Mouse (Mus musculus): Measurements from ENCODE around the gene Pbrm1. TPM values are rescaled to one million over a fixed set of nuclear protein-coding genes. Genes with fewer than 3 reads are reported as not detected.

The Pbrm1 gene
- polyA plus RNA-seq, 1 experiment from 2014 or later, result 115 TPM

DNA sequence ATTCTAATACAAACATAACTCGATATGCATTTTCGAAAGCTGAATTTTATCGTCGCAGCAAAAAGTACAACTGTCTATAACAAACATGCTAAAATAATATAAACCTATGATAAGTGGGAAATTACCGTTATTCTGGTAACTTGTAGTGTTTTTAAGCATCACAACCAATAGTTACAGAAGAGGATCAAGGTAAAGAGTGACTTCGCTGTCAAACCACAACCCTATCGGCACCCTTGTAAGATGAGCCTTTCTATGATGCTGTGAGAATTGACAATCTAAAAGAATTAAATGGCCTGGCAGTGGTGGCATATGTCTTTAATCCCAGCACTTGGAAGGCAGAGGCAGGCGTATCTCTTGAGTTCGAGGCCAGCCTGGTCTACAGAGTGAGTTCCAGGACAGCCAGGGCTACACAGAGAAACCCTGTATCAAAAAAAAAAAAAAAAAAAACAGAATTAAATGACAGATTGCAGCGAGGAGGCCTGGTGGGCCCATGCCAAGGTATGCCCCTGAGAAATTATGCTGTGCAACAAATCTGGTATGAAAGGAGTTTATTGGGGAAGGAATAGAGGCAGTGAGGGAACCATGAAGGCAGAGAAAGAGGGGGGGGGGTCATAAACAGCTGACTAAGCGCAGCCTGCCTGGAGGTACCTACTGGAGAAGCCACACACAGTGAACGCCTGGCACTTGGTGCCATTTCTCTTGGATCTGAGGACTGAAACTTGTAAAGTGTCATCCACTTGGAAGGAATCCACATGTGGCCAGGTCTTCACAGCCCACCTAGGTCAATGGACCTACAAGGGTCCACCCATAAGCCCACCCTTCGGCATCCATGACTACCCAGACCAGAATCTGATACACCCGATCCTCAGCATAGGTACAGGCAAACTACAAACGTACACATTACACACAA, 110.6 kb downstream of the Pbrm1 start:
- no peaks in the 10 kb centered on the region for H3K9me3 ChIP-seq (ENCODE audit: control insufficient read depth, low read length)
- H3K9ac ChIP-seq (ENCODE audit: low read length), result peak overlapping the region; percentile 40; the same call in 1 of the 2 replicates
- ATAC-seq (ENCODE audit: low read depth), result no peak
- peak overlapping the region; percentile 82 for H3K4me3 ChIP-seq (ENCODE audit: low read length)
- H3K4me2 ChIP-seq (ENCODE audit: low read depth, low read length), result peak overlapping the region; percentile 91
- 0 out of 2 replicates have a peak, but pooled peaks cover 1% of the 10 kb centered on the region for H3K36me3 ChIP-seq (ENCODE audit: control insufficient read depth, insufficient read depth, low read length)
- H3K4me1 ChIP-seq (replicated peaks; ENCODE audit: control insufficient read depth, insufficient read depth, low read length), result peaks cover 48% of the 10 kb centered on the region
- 61% methylated on average over 15 of the region's 15 CpGs for WGBS
- H3K27ac ChIP-seq (ENCODE audit: low read length), result peak overlapping the region; percentile 93
- H3K27me3 ChIP-seq (ENCODE audit: control insufficient read depth, insufficient read depth, low read depth, low read length), result no peaks in the 10 kb centered on the region

DNA sequence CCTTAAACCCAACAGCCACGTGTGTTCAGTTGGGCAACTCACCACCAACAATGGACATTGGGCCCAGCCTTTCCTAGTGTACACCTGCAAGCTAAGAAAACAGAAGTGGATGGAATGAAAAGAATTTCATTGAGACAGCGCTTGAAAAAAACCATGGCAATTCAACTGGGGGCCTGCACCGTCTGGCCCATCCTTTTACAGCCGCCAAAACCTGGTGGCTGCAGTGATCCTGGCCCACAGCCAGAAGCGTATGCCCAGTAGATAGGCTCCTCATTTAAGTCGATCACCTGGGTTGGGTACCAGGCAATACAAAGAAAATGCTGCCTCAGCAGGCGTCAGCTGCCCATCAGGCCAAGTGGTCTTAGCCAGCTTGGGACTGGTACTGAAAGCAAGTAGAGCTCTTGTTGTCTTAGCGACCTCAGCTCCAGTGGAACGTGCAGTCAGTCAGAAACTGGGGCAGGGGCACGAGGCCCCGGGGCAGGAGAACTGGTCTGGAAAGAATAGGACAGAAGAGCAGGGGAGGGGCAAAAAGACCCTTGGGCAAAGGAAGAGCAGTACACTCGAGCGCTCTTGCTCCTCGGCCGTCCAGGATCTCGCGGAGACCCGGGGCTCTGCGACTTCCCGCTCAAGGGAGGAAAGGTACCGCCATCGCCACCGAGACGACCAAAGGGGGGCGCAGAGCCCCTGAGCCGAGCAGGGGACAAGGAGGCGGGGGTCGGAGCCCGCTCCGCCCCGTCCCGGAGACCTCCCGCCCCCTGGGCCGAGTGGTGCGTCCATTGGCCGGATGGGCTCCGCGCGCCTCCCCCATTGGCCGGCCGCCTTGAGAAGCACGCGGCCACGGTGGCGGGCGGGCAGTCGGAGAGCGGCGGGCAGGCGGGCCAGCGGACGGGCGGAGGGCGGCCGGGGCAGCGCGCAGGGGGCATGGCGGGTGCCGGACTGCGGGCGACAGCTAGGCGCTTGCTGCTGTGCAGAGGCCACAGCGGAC, 111.6 kb downstream of the Pbrm1 start, which contains the start of gene Nt5dc2:
Gene Nt5dc2, plus strand, starts transcription at position 818 of the 985 bp plus-strand sequence.
- Histone ChIP-seq H3K27ac (ENCODE audit: low read length) (peak within 1 kb of the TSS; percentile 93), H3K36me3 (ENCODE audit: control insufficient read depth, insufficient read depth, low read length) (peaks cover 11% of the 10 kb centered on the region), H3K4me3 (ENCODE audit: low read length) (peak within 1 kb of the TSS; percentile 94), H3K9ac (ENCODE audit: low read length) (peak within 1 kb of the TSS; percentile 93), H3K27me3 (ENCODE audit: control insufficient read depth, insufficient read depth, low read depth, low read length) (no peaks in the 10 kb centered on the region), H3K4me2 (ENCODE audit: low read depth, low read length) (peak within 1 kb of the TSS; percentile 91), H3K4me1 (replicated peaks; ENCODE audit: control insufficient read depth, insufficient read depth, low read length) (peaks cover 48% of the 10 kb centered on the region), H3K9me3 (ENCODE audit: control insufficient read depth, low read length) (no peaks in the 10 kb centered on the region)
- peak; percentile 84 for ATAC-seq (ENCODE audit: low read depth)
- 4% methylated on average over 46 of the region's 63 CpGs for WGBS

GRCm38 (mm10) chr14:31131272-31131821, 112.4 kb downstream of the Pbrm1 start:
- ATAC-seq (ENCODE audit: low read depth), result peak; percentile 1; the same call in 1 of the 2 replicates
- Histone ChIP-seq H3K4me1 (replicated peaks; ENCODE audit: control insufficient read depth, insufficient read depth, low read length) (peaks cover 46% of the 10 kb centered on the region), H3K4me3 (ENCODE audit: low read length) (peak overlapping the region; percentile 94), H3K9ac (ENCODE audit: low read length) (peak overlapping the region; percentile 93), H3K27ac (ENCODE audit: low read length) (peak overlapping the region; percentile 93), H3K4me2 (ENCODE audit: low read depth, low read length) (peak overlapping the region; percentile 91), H3K9me3 (ENCODE audit: control insufficient read depth, low read length) (no peaks in the 10 kb centered on the region), H3K36me3 (ENCODE audit: control insufficient read depth, insufficient read depth, low read length) (peaks cover 17% of the 10 kb centered on the region), H3K27me3 (ENCODE audit: control insufficient read depth, insufficient read depth, low read depth, low read length) (no peaks in the 10 kb centered on the region)
- under 1% methylated on average over 43 of the region's 43 CpGs for WGBS

- Histone ChIP-seq H3K4me1 (replicated peaks; ENCODE audit: control insufficient read depth, insufficient read depth, low read length) (peaks cover 42% of the 10 kb centered on the region), H3K4me3 (ENCODE audit: low read length) (peak overlapping the region; percentile 94), H3K9me3 (ENCODE audit: control insufficient read depth, low read length) (no peaks in the 10 kb centered on the region), H3K27ac (ENCODE audit: low read length) (peak overlapping the region; percentile 93), H3K36me3 (ENCODE audit: control insufficient read depth, insufficient read depth, low read length) (peaks cover 24% of the 10 kb centered on the region), H3K27me3 (ENCODE audit: control insufficient read depth, insufficient read depth, low read depth, low read length) (no peaks in the 10 kb centered on the region), H3K4me2 (ENCODE audit: low read depth, low read length) (peak overlapping the region; percentile 91), H3K9ac (ENCODE audit: low read length) (peak overlapping the region; percentile 93)
- no peak for ATAC-seq (ENCODE audit: low read depth)
- WGBS, result 1% methylated on average over 6 of the region's 6 CpGs
Measured at GRCm38 (mm10) chr14:31132031-31132430, 113.1 kb downstream of the Pbrm1 start.

DNA sequence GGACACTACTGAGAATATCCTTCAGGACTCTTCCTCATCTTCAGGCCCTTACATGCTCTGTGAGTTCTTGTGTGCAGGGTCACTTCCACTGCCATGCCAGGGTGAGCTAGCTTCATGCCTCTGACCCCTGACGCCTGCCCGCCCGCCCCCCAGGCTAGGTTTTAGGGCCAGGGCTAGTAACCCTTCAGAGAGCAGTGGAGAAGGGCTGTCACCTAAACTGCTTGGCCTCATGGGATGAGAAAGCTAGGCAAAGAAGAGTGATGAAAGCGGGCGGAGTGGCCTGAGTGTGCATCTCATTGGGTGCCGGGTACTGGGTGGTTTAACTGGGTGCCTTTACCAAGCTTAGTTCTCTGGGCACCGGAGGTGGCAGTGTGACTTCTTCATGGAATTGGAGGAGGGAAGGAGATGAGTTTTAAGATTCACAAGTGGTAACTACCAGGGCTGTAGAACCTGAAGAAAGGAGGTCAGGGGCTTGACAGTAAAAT, 113.6 kb downstream of the Pbrm1 start:
- no peak for ATAC-seq (ENCODE audit: low read depth)
- peak overlapping the region; percentile 93 for H3K27ac ChIP-seq (ENCODE audit: low read length)
- no peaks in the 10 kb centered on the region for H3K9me3 ChIP-seq (ENCODE audit: control insufficient read depth, low read length)
- H3K4me3 ChIP-seq (ENCODE audit: low read length), result peak overlapping the region; percentile 94
- H3K27me3 ChIP-seq (ENCODE audit: control insufficient read depth, insufficient read depth, low read depth, low read length), result no peaks in the 10 kb centered on the region
- H3K36me3 ChIP-seq (ENCODE audit: control insufficient read depth, insufficient read depth, low read length), result peaks cover 29% of the 10 kb centered on the region
- H3K4me2 ChIP-seq (ENCODE audit: low read depth, low read length), result peak overlapping the region; percentile 91
- peak overlapping the region; percentile 93 for H3K9ac ChIP-seq (ENCODE audit: low read length)
- WGBS, result 67% methylated on average over 7 of the region's 7 CpGs
- peaks cover 40% of the 10 kb centered on the region for H3K4me1 ChIP-seq (replicated peaks; ENCODE audit: control insufficient read depth, insufficient read depth, low read length)

- 24% methylated on average over 11 of the region's 11 CpGs for WGBS
- ATAC-seq (ENCODE audit: low read depth), result peak; percentile 50
- Histone ChIP-seq H3K27ac (ENCODE audit: low read length) (peak overlapping the region; percentile 89), H3K4me3 (ENCODE audit: low read length) (peak overlapping the region; percentile 94), H3K4me2 (ENCODE audit: low read depth, low read length) (peak overlapping the region; percentile 91), H3K4me1 (replicated peaks; ENCODE audit: control insufficient read depth, insufficient read depth, low read length) (peaks cover 42% of the 10 kb centered on the region), H3K36me3 (ENCODE audit: control insufficient read depth, insufficient read depth, low read length) (peaks cover 34% of the 10 kb centered on the region), H3K27me3 (ENCODE audit: control insufficient read depth, insufficient read depth, low read depth, low read length) (no peaks in the 10 kb centered on the region), H3K9me3 (ENCODE audit: control insufficient read depth, low read length) (no peaks in the 10 kb centered on the region), H3K9ac (ENCODE audit: low read length) (peak overlapping the region; percentile 93)
Measured at GRCm38 (mm10) chr14:31133023-31133665, 114.2 kb downstream of the Pbrm1 start.

- Histone ChIP-seq H3K27ac (ENCODE audit: low read length) (peak overlapping the region; percentile 89), H3K27me3 (ENCODE audit: control insufficient read depth, insufficient read depth, low read depth, low read length) (no peaks in the 10 kb centered on the region), H3K36me3 (ENCODE audit: control insufficient read depth, insufficient read depth, low read length) (peaks cover 43% of the 10 kb centered on the region), H3K4me1 (replicated peaks; ENCODE audit: control insufficient read depth, insufficient read depth, low read length) (peaks cover 42% of the 10 kb centered on the region), H3K9ac (ENCODE audit: low read length) (peak overlapping the region; percentile 93; the same call in 1 of the 2 replicates), H3K4me3 (ENCODE audit: low read length) (peak overlapping the region; percentile 94; the same call in 1 of the 2 replicates), H3K9me3 (ENCODE audit: control insufficient read depth, low read length) (no peaks in the 10 kb centered on the region), H3K4me2 (ENCODE audit: low read depth, low read length) (peak overlapping the region; percentile 91)
- no peak for ATAC-seq (ENCODE audit: low read depth)
- WGBS, result 78% methylated on average over 25 of the region's 25 CpGs
Measured at GRCm38 (mm10) chr14:31134015-31135000, 115.4 kb downstream of the Pbrm1 start.
